Mouse (Mus musculus): ENCODE data around the gene 2410137M14Rik.

DNA sequence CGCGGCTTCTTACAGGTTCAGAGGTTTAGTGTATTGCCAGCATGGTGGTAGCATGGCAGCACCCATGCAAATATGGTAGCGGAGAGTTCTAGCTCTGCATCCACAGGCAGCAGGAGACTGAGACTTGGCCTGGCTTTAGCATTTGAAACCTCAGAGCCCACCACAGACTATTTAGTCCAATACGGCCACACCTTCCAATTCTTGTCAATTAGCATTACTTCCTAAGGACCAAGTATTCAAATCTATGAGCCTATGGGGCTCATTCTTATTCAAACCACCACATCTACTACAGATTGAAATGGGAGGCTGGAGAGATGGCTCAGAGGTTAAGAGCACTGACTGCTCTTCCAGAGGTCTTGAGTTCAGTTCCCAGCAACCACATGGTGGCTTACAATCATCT lies 46.4 kb upstream of the 2410137M14Rik start:
- TF ChIP-seq CTCF (IDR thresholded peaks at IDR 0.05; ENCODE audit: borderline replicate concordance, insufficient read depth, low read length): no peak
- TF ChIP-seq POLR2A (IDR thresholded peaks at IDR 0.05; ENCODE audit: low read depth, low read length): no peak
